Mouse (Mus musculus): ENCODE results near the gene Gzmd. TPM values are rescaled to one million over a fixed set of nuclear protein-coding genes. Genes with fewer than 3 reads are reported as not detected.

The Gzmd gene
- total and polyA plus RNA-seq, 3 experiments = not detected

GRCm38 (mm10) chr14:56103452-56103851, 29.0 kb downstream of the Gzmd start:
- no peaks in the 10 kb centered on the region for H3K9me3 ChIP-seq (replicated peaks; ENCODE audit: insufficient read depth, low read length)
- TF ChIP-seq MAX (IDR thresholded peaks at IDR 0.05; ENCODE audit: low read length) (0 out of 2 replicates have a peak, but pooled peaks have one; percentile 21), ZMIZ1 (IDR thresholded peaks at IDR 0.05; ENCODE audit: low read depth, low read length) (no peak), USF1 (IDR thresholded peaks at IDR 0.05; ENCODE audit: low read depth, low read length) (peak; percentile 63; the same call in 1 of the 2 replicates), SMC3 (IDR thresholded peaks at IDR 0.05; ENCODE audit: low read depth, low read length) (no peak)
- no peak overlapping the region for H3K4me3 ChIP-seq (ENCODE audit: control insufficient read depth in 1 of 2, insufficient read depth in 1 of 2, low read depth in 2 of 2, low read length in 2 of 2)
- no peaks in the 10 kb centered on the region for H3K79me2 ChIP-seq (ENCODE audit: control insufficient read depth, insufficient read depth, low read length, poor library complexity)
- no peak for DNase-seq (ENCODE audit: low read depth, low spot score)
- no peaks in the 10 kb centered on the region for H3K36me3 ChIP-seq (ENCODE audit: control insufficient read depth in 1 of 2, insufficient read depth in 2 of 2, low read length in 2 of 2)
- no peak overlapping the region for H3K9ac ChIP-seq (ENCODE audit: control insufficient read depth, low read depth, low read length, poor library complexity, severe bottlenecking)
- no peak overlapping the region for H3K27ac ChIP-seq (ENCODE audit: control insufficient read depth, low read depth, low read length)
- H3K4me1 ChIP-seq (ENCODE audit: control insufficient read depth in 1 of 2, insufficient read depth in 2 of 2, low read length in 2 of 2) = no peaks in the 10 kb centered on the region
- peaks cover 1 to 5% of the 10 kb centered on the region in 2 experiments; a peak in 1 of 4 replicates for H3K27me3 ChIP-seq (ENCODE audit: control insufficient read depth in 1 of 2, insufficient read depth in 2 of 2, low read length in 2 of 2)

- peaks cover 1 to 5% of the 10 kb centered on the region in 2 experiments; a peak in 1 of 4 replicates for H3K27me3 ChIP-seq (ENCODE audit: control insufficient read depth in 1 of 2, insufficient read depth in 2 of 2, low read length in 2 of 2)
- H3K36me3 ChIP-seq (ENCODE audit: control insufficient read depth in 1 of 2, insufficient read depth in 2 of 2, low read length in 2 of 2) = no peaks in the 10 kb centered on the region
- TF ChIP-seq MAFK (IDR thresholded peaks at IDR 0.05; ENCODE audit: borderline replicate concordance, low read depth, low read length) (no peak), ZMIZ1 (IDR thresholded peaks at IDR 0.05; ENCODE audit: low read depth, low read length) (no peak), ELF1 (IDR thresholded peaks at IDR 0.05; ENCODE audit: low read depth, low read length) (no peak), GATA1 (IDR thresholded peaks at IDR 0.05; ENCODE audit: low read depth, low read length) (no peak), CTCF (IDR thresholded peaks at IDR 0.05 in 2 of 3, conservative IDR thresholded peaks at IDR 0.05 in 1 of 3; ENCODE audit: control insufficient read depth in 1 of 3, insufficient read depth in 1 of 3, low read depth in 2 of 3, low read length in 3 of 3, poor library complexity in 1 of 3, severe bottlenecking in 1 of 3) (no peak)
- no peak within 1 kb of the TSS for H3K27ac ChIP-seq (ENCODE audit: control insufficient read depth, low read depth, low read length)
- no peaks in the 10 kb centered on the region for H3K9me3 ChIP-seq (replicated peaks; ENCODE audit: insufficient read depth, low read length)
- no peak for DNase-seq (ENCODE audit: low read depth, low spot score)
- no peak within 1 kb of the TSS for H3K4me3 ChIP-seq (ENCODE audit: control insufficient read depth in 1 of 2, insufficient read depth in 1 of 2, low read depth in 2 of 2, low read length in 2 of 2)
- H3K79me2 ChIP-seq (ENCODE audit: control insufficient read depth, insufficient read depth, low read length, poor library complexity) = no peaks in the 10 kb centered on the region
- no peaks in the 10 kb centered on the region for H3K4me1 ChIP-seq (ENCODE audit: control insufficient read depth in 1 of 2, insufficient read depth in 2 of 2, low read length in 2 of 2)
- H3K9ac ChIP-seq (ENCODE audit: control insufficient read depth, low read depth, low read length, poor library complexity, severe bottlenecking) = no peak within 1 kb of the TSS
Measured at GRCm38 (mm10) chr14:56102386-56102785, 30.0 kb downstream of the Gzmd start, which contains the start of gene Ctsg. Gene Ctsg, minus strand, starts transcription at chr14:56102574.

GRCm38 (mm10) chr14:56098940-56099339, 33.5 kb downstream of the Gzmd start:
- TF ChIP-seq CTCF (IDR thresholded peaks at IDR 0.05 in 2 of 3, conservative IDR thresholded peaks at IDR 0.05 in 1 of 3; ENCODE audit: control insufficient read depth in 1 of 3, insufficient read depth in 1 of 3, low read depth in 2 of 3, low read length in 3 of 3, poor library complexity in 1 of 3, severe bottlenecking in 1 of 3) (peak; percentile 39 to 73 (median 69)), ZC3H11A (IDR thresholded peaks at IDR 0.05; ENCODE audit: low read depth, low read length) (peak; percentile 29; the same call in 1 of the 2 replicates), MYB (IDR thresholded peaks at IDR 0.05; ENCODE audit: low read depth, low read length) (no peak), RAD21 (IDR thresholded peaks at IDR 0.05; ENCODE audit: low read depth, low read length) (peak; percentile 37), TBP (IDR thresholded peaks at IDR 0.05; ENCODE audit: low read depth, low read length) (no peak), SMC3 (IDR thresholded peaks at IDR 0.05; ENCODE audit: low read depth, low read length) (peak; percentile 74), NELFE (IDR thresholded peaks at IDR 0.05; ENCODE audit: low read depth, low read length) (no peak), HCFC1 (IDR thresholded peaks at IDR 0.05; ENCODE audit: low read depth, low read length) (no peak), RCOR1 (IDR thresholded peaks at IDR 0.05; ENCODE audit: low read depth, low read length) (no peak), ZNF384 (IDR thresholded peaks at IDR 0.05; ENCODE audit: low read depth, low read length) (no peak), CHD1 (IDR thresholded peaks at IDR 0.05; ENCODE audit: low read depth, low read length) (no peak), MEF2A (IDR thresholded peaks at IDR 0.05; ENCODE audit: extremely low read depth, insufficient replicate concordance, low read depth, low read length, poor library complexity, severe bottlenecking) (no peak), ZKSCAN1 (IDR thresholded peaks at IDR 0.05; ENCODE audit: low read depth, low read length) (no peak)
- no peak overlapping the region for H3K9ac ChIP-seq (ENCODE audit: control insufficient read depth, low read depth, low read length, poor library complexity, severe bottlenecking)
- peaks cover 0 to 1% of the 10 kb centered on the region in 2 experiments; a peak in 1 of 4 replicates for H3K27me3 ChIP-seq (ENCODE audit: control insufficient read depth in 1 of 2, insufficient read depth in 2 of 2, low read length in 2 of 2)
- no peaks in the 10 kb centered on the region for H3K9me3 ChIP-seq (replicated peaks; ENCODE audit: insufficient read depth, low read length)
- H3K36me3 ChIP-seq (ENCODE audit: control insufficient read depth in 1 of 2, insufficient read depth in 2 of 2, low read length in 2 of 2) = no peaks in the 10 kb centered on the region
- H3K4me3 ChIP-seq (ENCODE audit: control insufficient read depth in 1 of 2, insufficient read depth in 1 of 2, low read depth in 2 of 2, low read length in 2 of 2) = no peak overlapping the region
- DNase-seq (ENCODE audit: low read depth, low spot score) = peak; percentile 71
- H3K27ac ChIP-seq (ENCODE audit: control insufficient read depth, low read depth, low read length) = no peak overlapping the region
- H3K4me1 ChIP-seq (ENCODE audit: control insufficient read depth in 1 of 2, insufficient read depth in 2 of 2, low read length in 2 of 2) = no peaks in the 10 kb centered on the region
- no peaks in the 10 kb centered on the region for H3K79me2 ChIP-seq (ENCODE audit: control insufficient read depth, insufficient read depth, low read length, poor library complexity)

Measured in MEL (cell line).